Mouse (Mus musculus) kidney, adult 2 months (tissue): ENCODE measurements around the gene Grid2.

Source experiments
- CTCF ChIP-seq: fragments of 200-500 bp; conservative IDR thresholded peaks from 2 replicates; pipeline ENCODE4 v1.5.1; 2011; ENCODE audit warnings: low read depth, mild to moderate bottlenecking, control low read depth, low read length, moderate library complexity, mixed read lengths; ENCODE audit not compliant: insufficient read depth, insufficient read length
- POLR2A ChIP-seq: fragments of 200-500 bp; IDR thresholded peaks from one replicate; pipeline ENCODE4 v1.6.1; 2011; ENCODE audit warnings: low read depth, low read length, control low read depth

- TF ChIP-seq CTCF (no peak), POLR2A (no peak)
These were observed 843.0 kb downstream of the Grid2 start for GRCm38 (mm10) chr6:64098662-64099061.
